Mouse (Mus musculus) intestine, postnatal 0 days (tissue): Measurements from ENCODE around the gene Cfap61. TPM values are rescaled to one million over a fixed set of nuclear protein-coding genes. Genes with fewer than 3 reads are reported as not detected.

Source experiments
- ATAC-seq: fragments of 200-750 bp; cut with Nextera tagmentation; 2 replicates; pipeline ENCODE4 v1.8.0; 2017; ENCODE audit warnings: mild to moderate bottlenecking, moderate TSS enrichment, moderate library complexity
- H3K27ac ChIP-seq: fragments of 300-500 bp; sonication (generic); 2 replicates; pipeline ENCODE4 v1.5.1; 2014; ENCODE audit warnings: mild to moderate bottlenecking, low read depth, low read length, moderate library complexity
- H3K27me3 ChIP-seq: fragments of 300-500 bp; sonication (generic); replicated peaks from 2 replicates; pipeline ENCODE4 v1.6.1; 2014; ENCODE audit warnings: low read length, mixed read lengths; ENCODE audit not compliant: control insufficient read depth, insufficient read depth
- H3K36me3 ChIP-seq: fragments of 300-500 bp; sonication (generic); 2 replicates; pipeline ENCODE4 v1.6.1; 2014; ENCODE audit warnings: mild to moderate bottlenecking, moderate library complexity; ENCODE audit not compliant: control insufficient read depth, insufficient read depth
- H3K4me1 ChIP-seq: fragments of 300-500 bp; sonication (generic); replicated peaks from 2 replicates; pipeline ENCODE4 v1.6.1; 2014; ENCODE audit warnings: antibody characterized with exemption, low read length, mixed read lengths; ENCODE audit not compliant: control insufficient read depth, insufficient read depth
- H3K4me2 ChIP-seq: fragments of 300-500 bp; sonication (generic); replicated peaks from 2 replicates; pipeline ENCODE4 v1.6.1; 2014; ENCODE audit warnings: low read depth, mild to moderate bottlenecking, moderate library complexity
- H3K4me3 ChIP-seq: fragments of 300-500 bp; sonication (generic); 2 replicates; pipeline ENCODE4 v1.5.1; 2014; ENCODE audit warnings: low read depth, low read length
- H3K9ac ChIP-seq: fragments of 300-500 bp; sonication (generic); 2 replicates; pipeline ENCODE4 v1.6.1; 2014; ENCODE audit warnings: mild to moderate bottlenecking, low read depth, low read length
- H3K9me3 ChIP-seq: fragments of 300-500 bp; sonication (generic); 2 replicates; pipeline ENCODE4 v1.6.1; 2016; ENCODE audit warnings: mixed run types; ENCODE audit not compliant: control insufficient read depth
- CTCF ChIP-seq: sonication (generic); IDR thresholded peaks from 2 replicates; pipeline ENCODE4 v1.5.1; 2016; ENCODE audit warnings: low read depth, mild to moderate bottlenecking, control low read depth, antibody characterized with exemption, moderate library complexity
- WGBS: fragments of 180-500 bp; shearing (Covaris S2); extraction: QIAGEN DNeasy Blood & Tissue Kit; methylation state at CpG from one replicate; pipeline ENCODE4 v1.1.7; 2014; 5-methylcytosine and 5-hydroxymethylcytosine counted together
- polyA plus RNA-seq: library from polyadenylated mRNA; unstranded; fragments of >200 nt; fragmentation: Nextera tagmentation; extraction: Ambion mirVana; gene quantifications from 2 replicates; pipeline ENCODE4 v1.2.1, GENCODE M21; 2015

Gene Cfap61
- polyA plus RNA-seq, 1 experiment from 2014 or later = 0.08 TPM

- 4% methylated on average over 19 of the region's 19 CpGs for WGBS
- TF ChIP-seq CTCF = no peak
These were observed 284.4 kb downstream of the Cfap61 start for GRCm38 (mm10) chr2:146218881-146219535.

DNA sequence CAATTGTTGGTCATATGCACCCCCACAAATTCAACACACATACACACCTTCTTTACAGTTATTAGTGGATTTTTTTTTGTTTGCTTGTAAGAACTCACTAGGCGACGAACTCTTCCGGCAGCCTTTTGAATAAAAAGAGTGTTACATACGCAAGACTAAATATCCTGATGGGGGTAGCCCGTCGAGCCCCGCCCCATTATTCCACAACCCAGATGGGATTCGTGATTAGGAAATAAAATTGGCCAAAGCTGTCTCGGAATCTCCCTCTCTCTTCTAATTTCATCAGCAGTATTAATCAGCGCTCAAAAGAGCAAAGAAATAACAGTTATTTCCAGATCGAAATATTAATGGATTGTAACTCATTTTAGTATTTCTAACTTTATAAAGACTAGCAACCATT is 285.2 kb downstream of the Cfap61 start:
- no peak for ATAC-seq
- Histone ChIP-seq H3K9ac (no peak overlapping the region), H3K27me3 (peaks cover 92% of the 10 kb centered on the region), H3K9me3 (no peaks in the 10 kb centered on the region), H3K27ac (no peak overlapping the region), H3K4me3 (no peak overlapping the region), H3K4me1 (peaks cover 9% of the 10 kb centered on the region), H3K36me3 (no peaks in the 10 kb centered on the region), H3K4me2 (no peak overlapping the region)
- 19% methylated on average over 11 of the region's 11 CpGs for WGBS
- TF ChIP-seq CTCF = no peak

More at GRCm38 (mm10) chr2:146218881-146219535, 284.4 kb downstream of the Cfap61 start:
- Histone ChIP-seq H3K9ac (no peak overlapping the region), H3K4me3 (no peak overlapping the region), H3K27ac (no peak overlapping the region), H3K4me1 (peaks cover 9% of the 10 kb centered on the region), H3K36me3 (no peaks in the 10 kb centered on the region), H3K4me2 (no peak overlapping the region), H3K9me3 (no peaks in the 10 kb centered on the region), H3K27me3 (peaks cover 89% of the 10 kb centered on the region)
- ATAC-seq = no peak

GRCm38 (mm10) chr2:146220591-146221075 is 286.0 kb downstream of the Cfap61 start:
- peak overlapping the region; percentile 51; the same call in 1 of the 2 replicates for H3K4me3 ChIP-seq
- no peak for TF ChIP-seq CTCF
- no peak overlapping the region for H3K9ac ChIP-seq
- ATAC-seq = no peak
- H3K4me2 ChIP-seq = peak overlapping the region; percentile 86; the same call in 1 of the 2 replicates
- no peaks in the 10 kb centered on the region for H3K9me3 ChIP-seq
- peaks cover 94% of the 10 kb centered on the region for H3K27me3 ChIP-seq
- 4% methylated on average over 24 of the region's 24 CpGs for WGBS
- no peak overlapping the region for H3K27ac ChIP-seq
- peaks cover 9% of the 10 kb centered on the region for H3K4me1 ChIP-seq
- H3K36me3 ChIP-seq = no peaks in the 10 kb centered on the region

DNA sequence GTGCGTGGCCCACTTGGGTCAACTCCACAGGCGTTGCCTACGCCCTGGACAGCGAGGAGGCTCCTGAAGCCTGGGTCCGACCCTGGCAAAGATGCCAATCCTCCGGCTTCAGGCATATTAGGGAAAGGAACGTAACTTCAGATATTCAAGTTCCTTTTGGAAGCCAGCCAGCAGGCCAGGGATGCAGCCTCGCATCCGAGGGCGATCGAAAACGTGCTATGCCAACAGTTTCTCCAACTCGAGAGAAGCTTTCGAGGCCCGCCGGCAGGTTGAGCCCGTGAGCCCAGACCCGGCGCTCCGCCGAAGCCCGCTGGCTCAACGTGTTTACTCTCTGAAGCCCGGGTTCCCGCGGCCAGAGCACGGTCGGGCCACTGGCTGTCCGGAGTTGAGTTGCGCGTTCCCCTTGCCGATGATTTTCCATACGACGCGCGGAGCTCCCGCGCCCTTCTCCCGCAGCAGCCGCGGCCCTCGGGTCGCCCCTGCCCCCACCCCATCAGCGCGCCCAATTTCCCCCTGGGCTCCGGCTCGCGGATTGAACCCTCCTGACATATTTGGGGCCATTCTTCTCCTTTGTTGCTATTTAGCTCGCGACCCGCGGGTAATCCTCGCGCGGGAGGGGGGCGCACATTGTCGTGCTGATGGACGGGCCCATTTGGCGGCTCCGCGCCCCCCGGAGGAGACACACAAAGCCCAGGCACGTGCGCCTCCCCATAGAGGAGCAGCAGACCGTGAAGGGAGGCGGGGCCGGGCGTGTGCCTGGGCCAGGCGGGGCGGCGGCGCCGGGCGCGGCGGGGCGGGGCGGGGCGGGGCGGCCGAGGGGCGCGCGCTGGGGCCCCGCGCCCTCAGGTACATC is 286.7 kb downstream of the Cfap61 start, which contains the start of gene Insm1:
Gene Insm1 (plus strand): TSS at position 846 of the 853 bp plus-strand sequence.
- Histone ChIP-seq H3K9ac (no peak within 1 kb of the TSS; the same call in 1 of the 2 replicates), H3K4me2 (peak within 1 kb of the TSS; percentile 86), H3K36me3 (no peaks in the 10 kb centered on the region), H3K4me3 (peak within 1 kb of the TSS; percentile 51), H3K27me3 (peaks cover 94% of the 10 kb centered on the region), H3K4me1 (peaks cover 9% of the 10 kb centered on the region), H3K9me3 (no peaks in the 10 kb centered on the region), H3K27ac (no peak within 1 kb of the TSS)
- TF ChIP-seq CTCF = no peak
- peak; percentile 24; the same call in 1 of the 2 replicates for ATAC-seq
- WGBS = under 1% methylated on average over 75 of the region's 86 CpGs

DNA sequence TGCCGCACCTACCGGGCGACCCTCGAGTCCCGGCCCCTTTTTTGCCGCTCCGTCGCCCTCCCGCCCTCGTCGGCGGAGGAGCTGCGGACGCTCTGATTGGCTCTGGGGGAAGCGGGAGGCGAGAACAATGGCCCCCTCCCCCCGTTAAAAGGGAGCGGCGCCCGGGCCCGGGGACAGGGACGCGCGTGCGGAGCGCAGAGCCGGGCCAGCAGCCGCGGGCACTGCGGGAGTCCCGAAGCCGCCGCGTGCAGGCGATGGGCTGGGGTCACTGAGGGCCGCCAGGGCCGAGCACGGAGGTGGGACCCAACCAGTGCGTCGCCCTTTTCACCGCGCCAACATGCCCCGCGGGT is 287.3 kb downstream of the Cfap61 start:
- H3K36me3 ChIP-seq = no peaks in the 10 kb centered on the region
- ATAC-seq = 0 out of 2 replicates have a peak, but pooled peaks have one; percentile 4
- H3K4me3 ChIP-seq = peak overlapping the region; percentile 51
- peaks cover 95% of the 10 kb centered on the region for H3K27me3 ChIP-seq
- H3K9me3 ChIP-seq = no peaks in the 10 kb centered on the region
- TF ChIP-seq CTCF = no peak
- peak overlapping the region; percentile 86 for H3K4me2 ChIP-seq
- whole genome bisulfite sequencing = under 1% methylated on average over 28 of the region's 44 CpGs
- no peak overlapping the region for H3K27ac ChIP-seq
- no peak overlapping the region for H3K9ac ChIP-seq
- H3K4me1 ChIP-seq = peaks cover 9% of the 10 kb centered on the region
